Mouse (Mus musculus) megakaryocyte, embryonic 14.5 days (primary cell): ENCODE results near the gene Bcl2.
"Not testable (repeated sequence)": the region's sequence is repeated elsewhere in the genome, so short reads cannot be mapped to it uniquely, and the experiment has no call there.

Source experiments
- FLI1 ChIP-seq: IDR thresholded peaks from 2 replicates; pipeline ENCODE4 v1.6.1; 2012; ENCODE audit warnings: low read length, inconsistent platforms, mixed read lengths
- GATA1 ChIP-seq: IDR thresholded peaks from 3 replicates; pipeline ENCODE4 v1.6.1; 2012; ENCODE audit warnings: mixed read lengths, low read length, inconsistent platforms, borderline replicate concordance

GRCm38 (mm10) chr1:106534835-106535234 is 179.2 kb downstream of the Bcl2 start:
- TF ChIP-seq GATA1, FLI1: not testable (repeated sequence)
